Mouse (Mus musculus) Muller cell, postnatal 12 days (primary cell): ENCODE data around the gene Vamp1.

Source experiments
- DNase-seq: peaks from one replicate; pipeline ENCODE4 v3.0.0-alpha.2; 2015; ENCODE audit errors: inconsistent ontology term

Gene Vamp1

GRCm38 (mm10) chr6:125212621-125213020 is 2.7 kb upstream of the Vamp1 start:
- DNase-seq = peak; percentile 25

- DNase-seq = no peak
Observed at GRCm38 (mm10) chr6:125213129-125213528, 2.2 kb upstream of the Vamp1 start.

- no peak for DNase-seq
Observed at GRCm38 (mm10) chr6:125213715-125214114, 1.6 kb upstream of the Vamp1 start.

- no peak for DNase-seq
Observed at GRCm38 (mm10) chr6:125216898-125217297, 1.5 kb downstream of the Vamp1 start.

- DNase-seq = no peak
Observed at GRCm38 (mm10) chr6:125217899-125218298, 2.5 kb downstream of the Vamp1 start.

GRCm38 (mm10) chr6:125218963-125219362 is 3.6 kb downstream of the Vamp1 start:
- no peak for DNase-seq

- no peak for DNase-seq
Observed at GRCm38 (mm10) chr6:125221115-125221745, 5.9 kb downstream of the Vamp1 start.

- no peak for DNase-seq
Observed at GRCm38 (mm10) chr6:125222146-125222545, 6.8 kb downstream of the Vamp1 start.

GRCm38 (mm10) chr6:125222577-125222976 is 7.2 kb downstream of the Vamp1 start:
- no peak for DNase-seq

- no peak for DNase-seq
Observed at GRCm38 (mm10) chr6:125225518-125226115, 10.3 kb downstream of the Vamp1 start.

GRCm38 (mm10) chr6:125230571-125230970 is 15.2 kb downstream of the Vamp1 start:
- no peak for DNase-seq

- DNase-seq = peak; percentile 71
Observed at GRCm38 (mm10) chr6:125231117-125232044, 16.0 kb downstream of the Vamp1 start, which contains the start of gene Tapbpl. Gene Tapbpl (minus strand): TSS chr6:125231860.

- no peak for DNase-seq
Observed at GRCm38 (mm10) chr6:125232045-125232437, 16.7 kb downstream of the Vamp1 start.

GRCm38 (mm10) chr6:125232516-125232915 is 17.2 kb downstream of the Vamp1 start:
- DNase-seq = no peak

GRCm38 (mm10) chr6:125233816-125234519 is 18.6 kb downstream of the Vamp1 start:
- DNase-seq = no peak

- no peak for DNase-seq
Observed at GRCm38 (mm10) chr6:125234520-125234828, 19.1 kb downstream of the Vamp1 start.

- DNase-seq = no peak
Observed at GRCm38 (mm10) chr6:125236341-125236740, 21.0 kb downstream of the Vamp1 start.

GRCm38 (mm10) chr6:125236782-125237181 is 21.4 kb downstream of the Vamp1 start, which contains the start of gene Cd27:
Gene Cd27 (minus strand): TSS chr6:125237010.
- DNase-seq = no peak

GRCm38 (mm10) chr6:125237421-125237820 is 22.1 kb downstream of the Vamp1 start:
- no peak for DNase-seq

GRCm38 (mm10) chr6:125238396-125238795 is 23.0 kb downstream of the Vamp1 start:
- DNase-seq = no peak

GRCm38 (mm10) chr6:125239547-125239946 is 24.2 kb downstream of the Vamp1 start:
- DNase-seq = no peak

GRCm38 (mm10) chr6:125240617-125241016 is 25.3 kb downstream of the Vamp1 start:
- no peak for DNase-seq
